Mouse (Mus musculus): ENCODE results near the gene Gm8050. TPM values are rescaled to one million over a fixed set of nuclear protein-coding genes. Genes with fewer than 3 reads are reported as not detected.
"Not testable (repeated sequence)": the region's sequence is repeated elsewhere in the genome, so short reads cannot be mapped to it uniquely, and the experiment has no call there.

Gene Gm8050
- polyA plus RNA-seq (2017; shearing (Covaris generic)): not detected

- not testable (repeated sequence) for ATAC-seq
Observed at GRCm38 (mm10) chr14:6720151-6720550, at the start of gene Gm8050. Gm8050 (minus strand) TSS chr14:6720251.

GRCm38 (mm10) chr14:6757231-6757536 is 37.1 kb upstream of the Gm8050 start:
- ATAC-seq: not testable (repeated sequence)

- not testable (repeated sequence) for ATAC-seq
Observed at GRCm38 (mm10) chr14:6756384-6757230, 36.6 kb upstream of the Gm8050 start.

- ATAC-seq: not testable (repeated sequence)
Observed at GRCm38 (mm10) chr14:6742232-6742631, 22.2 kb upstream of the Gm8050 start, which contains the start of gene Gm3636. Gm3636 (minus strand) TSS chr14:6742332.

GRCm38 (mm10) chr14:6684070-6684469 is 36.0 kb downstream of the Gm8050 start, which contains the start of gene Gm10251:
Gm10251 (minus strand) TSS chr14:6684170.
- ATAC-seq: not testable (repeated sequence)

Other genes with a start within 250 kb of the Gm8050 start
- not detected for gene Gm8356, start 183.0 kb downstream of the Gm8050 start, polyA plus RNA-seq (2017; shearing (Covaris generic))
- 1 to 10 TPM in 1 of 2 experiments, not detected in 1; 1.7 TPM for gene Gm3629, start 129.6 kb downstream of the Gm8050 start, polyA plus RNA-seq (2017; shearing (Covaris generic))
- not detected for gene Gm3460, start 97.8 kb downstream of the Gm8050 start, polyA plus RNA-seq (2017; shearing (Covaris generic))
- gene Gm10251, start 36.1 kb downstream of the Gm8050 start, polyA plus RNA-seq (2017; shearing (Covaris generic)): not detected
- 10 to 100 TPM; 18.9 to 21.6 TPM for gene Gm3636, start 22.1 kb upstream of the Gm8050 start, polyA plus RNA-seq (2017; shearing (Covaris generic))
- gene Gm8362, start 54.2 kb upstream of the Gm8050 start, polyA plus RNA-seq (2017; shearing (Covaris generic)): under 1 TPM in 1 of 2 experiments, not detected in 1; 0.37 TPM
- gene Gm3642, start 120.1 kb upstream of the Gm8050 start, polyA plus RNA-seq (2017; shearing (Covaris generic)): not detected
- 10 to 100 TPM in 1 of 2 experiments, 1 to 10 TPM in 1; 9.2 to 13.1 TPM for gene Gm3667, start 169.7 kb upstream of the Gm8050 start, polyA plus RNA-seq (2017; shearing (Covaris generic))